Mouse (Mus musculus) liver, postnatal 0 days (tissue): ENCODE data around the gene Dupd1.

Experiments used
- CTCF ChIP-seq: sonication (generic); IDR thresholded peaks from 2 replicates; pipeline ENCODE4 v1.5.1; 2016; ENCODE audit warnings: antibody characterized with exemption, low read depth
- EP300 ChIP-seq: IDR thresholded peaks from 2 replicates; pipeline ENCODE4 v1.6.1; 2016; ENCODE audit warnings: antibody characterized with exemption, low read depth, mild to moderate bottlenecking

DNA sequence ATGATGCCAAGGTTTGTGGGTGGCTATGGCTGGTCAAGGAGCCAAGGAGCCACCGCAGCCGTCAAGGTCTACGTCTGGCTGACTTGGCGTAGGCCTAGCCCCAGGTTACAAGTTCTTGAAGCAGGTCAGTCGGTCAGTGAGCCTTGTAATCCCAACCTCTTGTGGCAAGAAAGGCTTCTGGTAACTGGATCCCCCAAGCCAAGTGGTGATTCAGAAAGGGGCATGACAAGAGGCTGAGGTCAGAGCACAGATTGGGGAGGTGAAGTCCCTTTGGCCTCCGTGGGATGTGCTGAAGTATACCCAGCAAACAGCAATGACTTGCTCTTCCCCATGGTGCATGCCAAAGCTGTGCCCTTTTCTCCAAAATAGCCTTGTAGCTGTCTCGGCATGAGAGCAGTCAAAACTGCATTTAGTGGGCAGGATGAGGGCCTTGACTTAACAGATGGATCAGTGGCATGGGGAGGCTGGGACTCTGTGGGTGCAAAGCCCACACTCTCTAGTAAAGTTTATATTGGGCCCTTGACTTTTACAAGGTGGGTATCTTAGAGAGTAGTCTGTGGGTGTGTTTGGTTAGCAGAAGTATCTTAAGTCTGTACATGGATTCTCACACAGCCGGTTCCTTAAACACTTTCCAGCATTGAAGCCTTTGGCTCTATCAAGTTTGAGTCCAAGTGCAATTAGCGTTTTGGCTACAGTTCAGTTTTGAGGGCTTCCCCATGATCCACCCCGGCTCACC, 28.8 kb downstream of the Dupd1 start:
- TF ChIP-seq CTCF = no peak
- no peak for TF ChIP-seq EP300
